Mouse (Mus musculus): ENCODE results near the gene Nrxn2.

Gene Nrxn2

DNA sequence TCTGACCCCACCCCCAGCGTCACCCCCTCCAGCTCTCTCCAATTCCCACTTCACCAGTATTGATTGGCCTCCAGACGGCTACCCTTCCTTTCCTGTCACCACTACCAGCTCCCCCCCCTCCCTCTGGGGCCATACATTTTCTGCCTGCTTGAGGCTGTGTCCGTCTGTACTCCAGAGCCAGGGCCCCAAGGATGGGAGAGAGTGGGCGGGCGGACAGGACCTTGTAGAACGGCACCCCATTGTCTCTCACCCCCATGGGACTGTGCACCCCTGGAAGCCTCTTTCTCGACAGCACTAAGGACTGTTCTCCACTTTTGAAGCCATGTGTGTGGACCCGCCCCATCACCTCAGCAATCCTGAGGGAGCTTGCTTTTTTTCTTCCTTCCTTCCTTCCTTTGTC, 77.2 kb downstream of the Nrxn2 start:
- peak; percentile 63 for DNase-seq

DNA sequence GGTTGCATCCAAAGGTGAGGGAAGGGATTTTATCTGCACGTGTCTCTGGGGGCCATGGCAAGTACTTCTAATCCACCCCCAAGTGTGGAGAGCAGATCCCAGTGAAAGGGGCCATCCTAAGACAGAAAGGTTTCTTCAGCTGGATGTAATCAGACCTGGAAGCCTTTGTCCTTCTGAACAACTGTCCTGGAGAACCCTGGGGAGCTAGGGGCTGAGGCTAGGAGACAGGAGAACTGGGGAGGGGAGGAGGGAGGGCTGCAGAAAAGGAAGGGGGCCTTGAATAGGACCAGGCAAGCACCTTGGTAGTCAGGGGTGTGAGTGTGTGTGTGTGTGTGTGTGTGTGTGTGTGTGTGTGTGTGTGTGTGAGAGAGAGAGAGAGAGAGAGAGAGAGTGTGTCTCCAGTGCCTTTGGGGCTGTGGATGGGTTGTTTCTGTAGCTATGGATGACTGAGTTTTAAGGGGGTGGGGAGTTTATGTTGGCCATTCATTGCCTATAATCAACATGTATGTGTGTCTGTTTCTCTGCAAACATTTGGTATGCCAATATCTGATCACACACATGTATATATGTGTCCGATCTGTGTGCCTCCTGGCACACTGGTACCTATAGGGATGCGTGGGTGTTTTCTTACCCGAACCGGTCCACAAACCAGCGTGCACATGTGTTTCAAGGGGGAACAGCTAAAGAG, 78.1 kb downstream of the Nrxn2 start:
- peak; percentile 50 for DNase-seq

DNA sequence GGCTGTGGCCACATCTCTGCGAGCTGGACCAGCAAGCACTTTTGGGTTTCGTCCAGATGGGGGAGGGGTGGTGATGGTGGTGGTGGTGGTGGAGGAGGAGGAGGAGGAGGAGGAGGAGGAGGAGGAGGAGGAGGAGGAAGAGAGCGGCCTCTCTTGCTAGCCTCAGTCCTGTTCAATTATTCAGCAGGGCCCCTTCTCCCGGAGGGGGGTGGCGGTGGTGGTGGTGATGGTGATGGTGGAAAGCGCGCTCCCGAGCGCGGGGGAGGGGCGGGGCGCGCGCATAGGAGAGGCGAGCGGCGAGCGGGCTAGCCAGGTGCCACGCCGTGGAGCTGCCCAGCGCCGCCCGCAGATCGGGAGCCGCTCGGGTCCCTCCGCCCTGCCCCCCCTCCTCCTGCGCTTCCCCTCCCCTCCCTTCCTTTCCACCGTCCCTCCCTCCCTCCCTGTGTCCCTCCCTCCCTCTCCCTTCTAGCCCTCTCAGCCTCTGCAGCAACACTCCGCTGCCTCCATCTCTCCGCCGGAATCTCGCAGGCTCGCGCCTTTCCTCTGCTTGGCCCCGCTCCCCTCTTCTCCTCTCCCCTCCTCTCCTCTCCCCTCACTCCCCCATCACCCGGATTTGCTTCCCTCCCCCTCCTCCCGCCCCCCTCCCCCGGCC, 78.7 kb downstream of the Nrxn2 start:
- peak; percentile 90 for DNase-seq

DNA sequence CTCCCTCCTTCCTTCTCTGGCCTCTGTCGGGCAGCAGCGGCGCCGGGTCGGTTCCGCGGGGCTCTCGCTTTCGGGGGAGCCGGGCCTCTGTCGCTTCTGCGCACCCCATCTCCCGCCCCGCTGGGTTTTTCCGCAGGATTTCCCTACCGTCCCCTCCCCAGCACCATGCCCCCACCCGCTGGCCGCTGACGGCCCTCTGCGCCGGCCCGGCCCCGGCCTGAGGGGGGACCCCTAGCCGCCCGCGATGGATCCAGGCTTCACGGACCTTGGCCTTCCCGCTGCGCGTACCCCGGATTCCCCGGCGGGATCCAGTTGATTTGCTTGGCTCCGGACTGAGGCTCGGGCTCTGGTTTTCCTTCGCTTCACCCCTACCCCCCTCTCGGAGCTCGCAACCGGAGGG, 79.3 kb downstream of the Nrxn2 start:
- peak; percentile 77 for DNase-seq

DNA sequence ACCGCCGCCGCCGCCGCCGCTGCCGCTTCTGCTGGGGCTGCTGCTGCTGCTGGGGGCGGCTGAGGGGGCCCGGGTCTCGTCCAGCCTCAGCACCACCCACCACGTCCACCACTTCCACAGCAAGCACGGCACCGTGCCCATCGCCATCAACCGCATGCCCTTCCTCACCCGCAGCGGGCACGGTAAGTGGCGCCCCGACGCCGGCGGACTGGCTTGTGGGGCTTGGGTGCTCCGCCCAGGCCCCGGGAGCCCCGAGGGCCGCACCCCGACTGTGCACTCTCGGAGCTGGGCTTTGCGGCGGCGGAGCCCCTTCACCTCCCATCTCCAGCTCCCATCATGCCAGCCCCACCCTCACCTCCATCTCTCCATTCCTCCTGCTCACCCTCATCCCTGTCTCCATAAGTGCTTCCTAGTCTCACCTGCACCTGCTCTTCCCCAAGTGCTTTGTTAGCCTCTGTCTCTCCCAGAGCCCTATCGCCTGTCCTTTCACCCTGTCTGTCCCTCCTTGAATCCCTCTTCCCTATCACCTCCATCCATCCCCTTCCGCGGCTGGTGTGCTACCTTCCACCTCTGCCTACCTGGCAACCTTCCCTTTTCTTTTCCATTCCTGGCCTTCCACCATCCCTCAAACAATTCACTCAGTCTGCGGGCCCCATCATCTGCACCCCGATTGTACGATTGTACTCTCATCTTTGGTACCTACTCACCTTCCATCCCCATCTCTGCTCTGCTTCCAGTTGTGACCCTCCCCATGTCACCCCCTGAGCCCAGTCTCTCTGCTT, 80.0 kb downstream of the Nrxn2 start:
- peak; percentile 75 for DNase-seq

DNA sequence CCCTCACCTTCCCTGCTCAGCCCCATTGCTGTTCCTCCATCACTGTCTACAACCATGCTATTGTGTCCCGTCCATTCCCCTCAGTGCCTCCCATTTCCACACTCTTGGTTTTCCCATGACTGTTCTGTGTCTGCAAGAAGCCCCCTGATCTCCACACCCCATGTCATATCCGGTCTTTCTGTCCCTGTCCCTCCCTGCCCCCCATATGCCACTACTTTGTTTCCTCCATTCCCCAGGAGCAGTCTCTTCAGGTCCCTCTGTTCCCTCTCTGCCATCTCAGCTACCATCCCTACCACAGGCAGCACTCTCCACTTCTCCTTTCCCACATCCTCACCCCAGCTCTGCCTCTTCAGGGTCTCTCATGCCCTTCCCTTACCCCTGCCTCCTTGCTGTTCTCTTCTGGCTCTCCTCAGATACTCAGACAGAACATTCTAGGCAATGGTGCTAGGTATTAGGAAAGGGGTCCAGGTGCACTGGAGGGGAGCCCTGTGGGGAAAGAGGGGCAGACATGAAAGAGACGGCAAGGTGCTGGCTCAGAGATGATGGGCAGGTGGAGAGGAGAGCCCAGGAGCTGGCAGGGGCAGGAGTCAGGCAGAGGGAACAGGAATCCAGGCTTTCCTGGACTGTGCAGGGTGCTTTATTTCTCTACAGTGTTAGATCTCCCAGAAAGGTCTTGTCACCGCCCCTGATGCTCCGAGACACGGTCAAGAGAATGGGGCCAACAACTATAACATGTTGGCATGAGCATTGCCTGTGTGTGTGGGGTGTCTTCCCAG, 81.5 kb downstream of the Nrxn2 start:
- peak; percentile 69 for DNase-seq

DNA sequence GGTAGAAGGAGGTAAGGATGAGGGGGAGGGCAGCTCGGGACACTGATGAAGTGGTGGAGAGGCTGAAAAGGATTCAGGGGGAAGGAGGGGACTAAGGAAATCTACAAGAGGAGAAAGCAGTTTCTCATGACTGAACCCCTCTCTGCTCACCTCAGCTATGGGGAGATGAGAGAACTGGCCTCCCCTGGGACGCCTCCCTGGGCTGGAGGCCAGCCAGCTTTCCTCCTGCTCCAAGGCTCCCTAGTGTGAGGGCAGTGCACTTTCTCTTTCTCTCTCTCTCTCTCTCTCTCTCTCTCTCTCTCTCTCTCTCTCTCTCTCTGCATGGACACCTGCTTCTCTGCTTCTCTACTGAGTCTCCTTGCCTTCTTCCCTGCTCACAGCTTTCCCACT, 82.1 kb downstream of the Nrxn2 start:
- peak; percentile 72 for DNase-seq

DNA sequence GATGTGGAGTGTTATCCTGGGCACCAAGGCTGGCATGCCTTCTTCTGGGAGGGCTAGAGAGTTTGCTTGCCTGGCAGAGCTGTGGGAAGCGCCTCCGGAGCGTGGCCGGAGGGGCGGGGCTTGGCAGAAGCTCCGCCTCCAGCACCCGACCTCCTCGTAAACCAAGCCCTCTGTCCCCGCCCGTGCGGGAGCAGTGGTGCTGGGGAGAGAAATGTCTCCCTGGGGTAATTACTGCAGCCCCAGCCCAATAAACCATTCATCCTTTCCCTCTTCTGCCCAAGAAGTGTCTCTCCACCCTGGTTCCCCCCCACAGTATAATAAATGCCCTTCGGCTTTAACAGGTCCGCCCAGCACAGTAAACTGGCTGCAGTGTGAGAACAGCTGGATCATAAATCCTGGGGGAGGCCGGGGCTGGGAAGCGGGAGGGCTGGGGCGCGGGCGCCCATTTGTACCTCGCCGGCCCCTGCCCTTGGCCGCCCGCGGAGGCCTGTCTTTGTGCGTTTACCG, 83.6 kb downstream of the Nrxn2 start:
- peak; percentile 88 for DNase-seq

DNA sequence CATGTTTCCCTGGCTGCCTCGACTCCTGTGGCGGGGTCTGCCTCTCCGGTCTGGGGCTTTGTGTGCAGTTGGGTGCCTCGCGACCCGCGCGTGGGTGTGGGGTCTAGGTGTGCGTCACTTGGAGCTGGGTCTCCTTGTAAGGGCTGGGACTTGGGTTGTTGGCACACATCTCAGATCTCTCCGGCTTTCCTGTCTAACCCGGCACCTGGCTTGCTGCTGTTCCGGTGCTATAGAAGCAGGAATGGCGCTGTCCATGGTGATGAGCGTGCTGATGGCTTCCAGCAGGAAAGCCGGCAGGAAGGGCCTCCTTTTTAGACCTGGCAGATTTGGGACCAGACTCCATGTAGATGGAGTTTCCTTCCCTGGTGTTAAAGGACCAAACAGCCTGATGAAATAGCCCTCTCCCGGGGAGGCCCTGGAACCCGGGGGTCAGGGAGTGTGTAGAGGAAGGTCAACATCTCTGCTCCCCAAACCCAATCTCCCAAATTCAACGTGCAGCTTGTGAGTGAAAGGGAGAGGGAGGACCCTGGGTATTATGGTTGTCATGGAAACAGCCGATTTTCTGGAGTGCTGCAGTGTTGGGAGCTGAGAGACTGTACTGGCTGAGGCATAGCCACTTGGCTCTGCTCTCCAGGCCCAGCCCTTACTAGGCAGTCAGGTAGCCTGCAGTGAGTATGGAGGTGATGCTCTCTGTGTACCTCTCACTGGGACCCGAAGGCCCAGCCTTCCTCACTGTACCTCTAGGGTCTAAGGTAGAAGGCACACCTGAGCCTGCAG, 84.2 kb downstream of the Nrxn2 start:
- peak; percentile 73 for DNase-seq

DNA sequence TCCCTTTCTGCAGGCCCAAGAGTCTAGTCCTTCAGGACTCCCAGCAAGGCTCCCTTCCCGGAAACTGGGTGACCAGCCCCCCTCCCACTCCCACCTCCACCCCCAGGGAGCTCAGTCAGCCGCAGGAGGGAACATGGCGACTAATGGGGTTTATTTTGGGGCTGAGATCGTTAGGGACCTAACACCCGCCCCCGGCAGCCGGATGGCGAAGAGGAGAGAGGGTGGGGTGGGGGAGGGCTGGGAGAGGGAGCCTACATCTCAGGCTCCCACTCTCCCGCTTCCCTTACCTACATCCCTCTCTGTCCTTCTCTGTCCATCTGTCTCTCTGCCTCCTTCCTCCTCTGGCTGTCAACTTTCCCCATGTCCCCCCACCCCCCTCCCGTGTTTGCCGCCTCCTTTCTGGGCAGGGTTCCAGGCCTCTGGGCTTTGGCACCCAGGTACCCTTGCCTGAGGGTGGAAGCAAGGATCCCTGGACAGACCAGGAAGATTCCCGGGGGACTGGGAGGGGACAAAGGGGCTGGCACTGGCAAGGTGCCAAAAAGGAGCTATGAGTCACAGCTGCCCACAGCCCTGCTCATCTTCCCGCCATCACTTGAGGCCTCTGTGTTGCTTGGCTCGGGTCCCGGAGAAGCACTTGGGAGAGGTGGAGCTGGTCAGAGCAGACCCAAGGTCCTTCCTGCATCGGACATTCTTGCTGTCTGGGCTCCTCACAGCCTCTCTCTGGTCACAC, 85.6 kb downstream of the Nrxn2 start:
- peak; percentile 83 for DNase-seq

DNA sequence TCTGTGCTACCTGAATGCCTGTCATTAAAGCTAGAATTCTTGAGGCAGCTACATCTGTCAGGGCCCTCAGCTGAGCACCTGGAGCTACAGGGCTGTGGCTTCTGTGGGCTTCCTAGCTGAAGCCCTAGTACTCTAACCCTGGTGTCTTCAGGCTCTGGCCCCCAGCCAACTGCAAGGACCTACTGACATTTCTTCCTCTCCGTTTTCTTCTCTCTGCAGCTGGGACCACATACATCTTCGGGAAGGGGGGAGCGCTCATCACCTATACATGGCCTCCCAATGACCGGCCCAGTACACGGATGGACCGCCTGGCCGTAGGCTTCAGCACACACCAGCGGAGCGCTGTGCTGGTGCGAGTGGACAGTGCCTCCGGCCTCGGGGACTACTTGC, 86.1 kb downstream of the Nrxn2 start:
- DNase-seq = no peak

DNA sequence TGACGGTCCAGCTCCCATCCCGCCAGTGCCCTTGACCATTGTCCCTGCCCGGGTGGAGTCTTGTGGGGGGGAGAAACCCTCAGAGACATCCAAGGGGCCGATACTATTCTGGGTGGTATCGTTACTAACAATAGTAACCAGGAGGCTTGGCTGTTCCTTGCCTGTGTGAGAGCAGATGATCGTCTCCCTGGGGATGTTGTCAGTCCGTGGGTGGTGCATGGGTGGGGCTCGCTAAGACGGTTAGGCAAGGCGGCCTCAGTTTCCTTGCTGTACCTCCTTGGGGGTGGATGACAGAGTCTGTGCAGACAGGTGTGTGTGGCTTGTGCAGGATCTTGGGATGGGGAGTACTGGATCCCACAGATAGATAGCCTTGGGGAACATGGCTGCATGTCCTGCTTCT, 88.9 kb downstream of the Nrxn2 start:
- no peak for DNase-seq

DNA sequence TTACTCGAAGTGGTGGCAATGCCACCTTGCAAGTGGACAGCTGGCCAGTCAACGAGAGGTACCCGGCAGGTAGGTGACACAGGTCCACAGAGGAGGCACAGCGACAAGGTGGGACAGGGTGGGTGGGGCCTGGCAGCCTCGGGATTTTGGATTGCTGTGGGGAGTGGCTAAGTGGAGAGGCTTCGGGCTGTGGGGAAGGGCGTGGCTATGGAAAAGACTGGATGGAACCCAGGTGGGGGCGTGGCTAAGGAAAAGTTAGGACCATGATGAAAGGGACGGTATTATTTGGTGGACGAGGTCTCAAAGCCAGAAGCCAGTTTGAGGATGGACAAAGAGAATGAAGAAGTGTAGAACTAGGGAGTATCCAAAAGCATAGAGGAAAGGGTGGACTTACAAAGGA, 91.3 kb downstream of the Nrxn2 start:
- DNase-seq = no peak

DNA sequence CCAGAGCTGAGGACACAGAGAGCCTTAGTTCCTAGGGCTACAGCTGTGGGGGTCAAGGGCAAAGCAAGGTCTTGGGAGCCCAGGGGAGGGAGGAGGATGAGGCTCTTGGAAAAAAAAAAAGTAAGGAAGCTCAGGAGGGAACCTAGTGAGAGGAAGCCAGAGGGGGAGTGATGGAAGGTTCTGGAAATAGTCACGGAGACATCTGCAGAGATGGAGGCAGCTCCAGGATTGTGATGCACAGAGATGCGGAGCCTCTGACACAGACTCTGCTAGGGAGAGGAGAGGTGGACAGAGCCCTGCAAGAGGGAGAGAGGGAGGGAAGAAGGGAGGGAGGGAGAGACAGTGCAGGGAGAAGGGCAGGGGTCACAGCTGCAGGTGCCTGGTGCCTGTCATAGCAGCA, 92.0 kb downstream of the Nrxn2 start:
- DNase-seq = no peak

DNA sequence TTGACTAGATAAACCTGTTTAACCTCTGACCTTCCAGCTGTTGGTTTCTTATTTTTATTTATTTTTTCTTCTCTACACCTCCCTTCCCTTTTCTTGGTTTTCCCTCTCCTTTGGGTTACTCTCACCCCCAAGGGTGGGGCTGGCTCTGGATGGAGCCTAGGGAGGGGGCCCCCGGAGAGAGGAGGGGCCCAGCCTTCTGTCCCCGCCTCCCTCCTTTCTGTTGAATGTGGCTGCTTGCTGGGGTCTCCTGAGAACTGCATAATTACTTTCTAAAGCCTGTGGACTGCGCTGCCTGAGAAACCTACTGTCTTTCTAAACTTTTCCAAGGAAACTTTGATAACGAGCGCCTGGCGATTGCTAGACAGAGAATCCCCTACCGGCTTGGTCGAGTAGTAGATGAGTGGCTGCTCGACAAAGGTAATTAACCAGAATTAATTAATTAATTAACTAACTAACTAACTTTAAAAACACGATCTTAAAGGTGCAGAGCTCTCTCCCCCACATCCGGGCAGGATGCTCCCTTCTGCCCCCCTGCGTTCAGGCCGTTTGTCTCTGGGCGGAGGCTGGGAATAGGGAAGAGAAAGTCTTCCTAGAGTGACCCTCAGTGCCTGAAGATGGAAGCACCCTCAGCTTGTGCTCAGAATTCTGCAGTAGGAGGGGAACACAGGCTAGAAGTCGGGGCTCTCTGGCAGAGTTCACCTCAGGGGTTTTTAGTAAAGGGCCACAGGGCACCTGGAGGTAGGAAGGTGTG, 95.0 kb downstream of the Nrxn2 start:
- no peak for DNase-seq

DNA sequence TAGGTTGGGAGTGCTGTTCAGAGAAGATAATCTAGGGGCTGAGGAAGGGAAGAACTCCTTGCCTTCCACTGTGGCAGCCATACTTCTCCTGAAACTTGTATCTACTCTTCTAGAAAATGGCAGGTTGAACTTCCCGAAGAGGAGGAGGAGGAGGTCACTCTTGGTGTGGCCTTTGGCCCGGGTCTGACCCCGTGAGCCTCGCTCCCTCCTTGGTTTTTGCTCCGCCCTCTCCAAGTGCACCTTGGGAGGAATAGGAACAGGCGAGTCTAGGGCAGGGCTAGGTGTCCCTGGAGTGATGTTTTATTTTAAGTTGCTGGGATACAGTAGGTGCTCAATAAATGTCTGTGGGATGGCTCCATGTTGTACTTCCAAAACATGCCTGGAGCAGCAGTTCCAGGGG, 96.4 kb downstream of the Nrxn2 start:
- DNase-seq = no peak

DNA sequence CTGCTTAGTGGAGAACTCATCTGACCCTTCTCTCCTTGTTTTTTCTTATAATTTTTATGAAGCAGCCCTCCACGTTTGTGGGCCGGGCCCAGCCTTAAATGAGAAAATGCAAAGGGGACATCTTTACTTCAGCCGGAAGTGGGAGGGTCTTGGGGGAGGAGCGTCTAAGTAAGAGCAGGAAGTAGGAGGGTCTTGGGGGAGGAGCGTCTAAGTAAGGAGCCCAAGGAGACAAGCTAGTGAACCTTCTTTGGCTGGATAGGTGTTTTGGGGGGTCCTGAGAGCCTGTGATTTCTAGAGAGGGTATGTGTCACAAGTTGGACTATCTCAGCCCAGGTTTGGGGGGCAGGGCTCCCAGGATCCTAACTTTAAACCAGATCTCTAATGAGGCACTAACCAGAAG, 96.9 kb downstream of the Nrxn2 start:
- DNase-seq = no peak

DNA sequence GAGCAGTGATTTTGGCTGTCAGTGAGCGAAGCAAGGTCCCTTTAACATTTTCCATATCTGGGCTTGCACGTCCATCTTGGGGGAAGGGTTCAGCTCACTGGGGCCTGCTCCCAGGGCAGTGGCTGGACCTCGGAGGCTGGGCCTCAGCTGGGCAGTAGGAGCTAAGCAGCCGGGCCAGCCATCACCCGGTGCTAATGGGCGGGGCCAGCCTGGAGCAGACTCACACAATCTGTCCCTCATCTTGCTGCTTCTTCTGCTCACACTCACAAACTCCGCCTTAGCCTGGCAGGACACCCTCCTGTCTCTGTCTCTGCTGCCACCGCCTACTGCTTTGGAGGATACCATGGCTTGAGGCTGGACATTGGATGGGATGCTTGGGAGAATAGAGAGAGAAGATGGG, 97.6 kb downstream of the Nrxn2 start:
- peak; percentile 71 for DNase-seq

DNA sequence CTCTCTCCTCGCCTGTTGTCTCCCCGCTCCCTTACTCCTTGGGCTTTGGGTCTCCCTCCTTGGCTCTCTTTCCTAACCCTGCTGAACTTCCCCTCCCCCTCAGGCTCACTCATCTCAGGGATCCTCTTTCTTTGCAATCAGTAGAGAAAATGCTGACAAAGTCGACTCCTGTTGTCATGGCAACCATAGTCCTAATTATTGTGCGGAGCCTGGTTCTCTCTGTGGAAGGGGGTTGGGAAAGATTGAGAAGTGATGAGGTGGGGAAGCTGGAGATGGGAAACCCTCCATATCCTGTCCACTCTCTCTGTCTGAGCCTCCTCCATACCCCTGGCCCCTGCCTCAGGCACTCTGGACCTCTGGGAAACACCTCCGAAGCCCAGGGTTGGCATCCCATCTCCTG, 100.1 kb downstream of the Nrxn2 start:
- DNase-seq = no peak

DNA sequence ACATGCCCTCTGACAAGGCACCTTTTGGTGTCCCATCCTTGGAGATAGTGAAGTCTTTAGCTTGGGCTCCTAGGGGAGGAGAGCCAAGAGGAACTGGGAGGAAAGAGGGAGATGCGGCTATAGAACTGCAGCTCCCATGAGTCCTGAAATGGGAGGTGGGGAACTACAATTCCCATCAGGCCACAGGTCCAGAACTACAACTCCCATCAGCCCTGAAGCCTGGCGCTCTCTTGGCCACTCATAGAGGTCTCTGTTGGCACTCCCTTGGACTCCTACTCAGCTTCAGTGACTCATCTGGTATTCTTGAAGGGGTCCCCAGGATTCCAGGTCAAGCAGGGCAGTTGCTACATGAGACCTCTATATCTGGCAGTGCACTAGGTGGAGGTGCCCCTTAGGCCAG, 101.0 kb downstream of the Nrxn2 start:
- DNase-seq = no peak

DNA sequence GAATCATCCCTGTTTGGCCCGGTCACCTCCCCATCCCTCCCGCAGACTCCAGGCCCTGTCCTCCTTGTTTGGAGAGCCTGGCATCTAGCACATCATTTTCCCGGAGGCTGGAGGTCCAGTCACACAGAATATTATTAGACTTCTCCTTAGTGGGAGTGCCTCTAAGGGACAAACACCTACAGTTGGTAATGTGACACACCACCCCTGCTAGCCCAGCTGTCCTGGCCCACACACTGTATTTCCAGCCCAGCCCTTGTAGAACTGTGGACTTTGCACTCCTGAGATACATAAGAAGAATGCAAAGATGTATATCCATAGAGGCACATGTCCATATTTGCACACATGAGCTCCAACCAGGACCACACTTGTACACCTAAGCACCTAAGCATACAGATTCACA, 103.1 kb downstream of the Nrxn2 start:
- DNase-seq = no peak
